Mouse (Mus musculus) midbrain, postnatal 0 days (tissue): Measurements from ENCODE around the gene Tex2. TPM values are rescaled to one million over a fixed set of nuclear protein-coding genes. Genes with fewer than 3 reads are reported as not detected.
A peak's percentile ranks its signal among the peaks of the same experiment; 100 is the strongest.

Experiments used
- ATAC-seq: fragments of 200-750 bp; cut with Nextera tagmentation; 2 replicates; pipeline ENCODE4 v1.8.0; 2017; ENCODE audit warnings: moderate number of reproducible peaks, mild to moderate bottlenecking, moderate TSS enrichment, moderate library complexity; ENCODE audit not compliant: low FRiP score
- DNase-seq: peaks from one replicate; pipeline ENCODE4 v3.0.0-alpha.2; 2015; ENCODE audit warnings: low spot score
- H3K27ac ChIP-seq: fragments of 300-500 bp; sonication (generic); 2 replicates; pipeline ENCODE4 v1.5.1; 2014; ENCODE audit warnings: low read depth, mild to moderate bottlenecking, low read length, mixed read lengths
- H3K27me3 ChIP-seq: fragments of 300-500 bp; sonication (generic); 2 replicates; pipeline ENCODE4 v1.6.1; 2014; ENCODE audit warnings: low read length, control low read depth, mixed read lengths; ENCODE audit not compliant: insufficient read depth
- H3K36me3 ChIP-seq: fragments of 300-500 bp; sonication (generic); 2 replicates; pipeline ENCODE4 v1.6.1; 2014; ENCODE audit warnings: low read length, control low read depth, mixed read lengths; ENCODE audit not compliant: insufficient read depth
- H3K4me1 ChIP-seq: fragments of 300-500 bp; sonication (generic); 2 replicates; pipeline ENCODE4 v1.6.1; 2014; ENCODE audit warnings: mild to moderate bottlenecking, control low read depth, antibody characterized with exemption, low read length, mixed read lengths; ENCODE audit not compliant: insufficient read depth
- H3K4me2 ChIP-seq: fragments of 300-500 bp; sonication (generic); 2 replicates; pipeline ENCODE4 v1.6.1; 2014; ENCODE audit warnings: low read depth, mild to moderate bottlenecking, low read length, mixed read lengths; ENCODE audit not compliant: poor library complexity, severe bottlenecking
- H3K4me3 ChIP-seq: fragments of 300-500 bp; sonication (generic); 2 replicates; pipeline ENCODE4 v1.5.1; 2014; ENCODE audit warnings: low read depth, mild to moderate bottlenecking, low read length, moderate library complexity
- H3K9ac ChIP-seq: fragments of 300-500 bp; sonication (generic); replicated peaks from 2 replicates; pipeline ENCODE4 v1.6.1; 2014; ENCODE audit warnings: mild to moderate bottlenecking, low read length, moderate library complexity, mixed read lengths; ENCODE audit not compliant: poor library complexity, severe bottlenecking
- H3K9me3 ChIP-seq: fragments of 300-500 bp; sonication (generic); 2 replicates; pipeline ENCODE4 v1.6.1; 2016; ENCODE audit warnings: low read length, control low read depth
- CTCF ChIP-seq: IDR thresholded peaks from 2 replicates; pipeline ENCODE4 v1.5.1; 2016; ENCODE audit warnings: antibody characterized with exemption, mild to moderate bottlenecking
- WGBS: fragments of 180-500 bp; shearing (Covaris S2); extraction: QIAGEN DNeasy Blood & Tissue Kit; methylation state at CpG from one replicate; pipeline ENCODE4 v1.1.7; 2014; 5-methylcytosine and 5-hydroxymethylcytosine counted together
- polyA plus RNA-seq: library from polyadenylated mRNA; unstranded; fragments of >200 nt; fragmentation: Nextera tagmentation; extraction: Ambion mirVana; gene quantifications from 2 replicates; pipeline ENCODE4 v1.2.1, GENCODE M21; 2015
- total RNA-seq: library from RNA; depleted of rRNA; stranded (reverse); fragments of >200 nt; gene quantifications from 2 replicates; pipeline ENCODE4 v1.2.3, GENCODE M21; 2014

The Tex2 gene
- total and polyA plus RNA-seq, 2 experiments from 2014 or later: 36.3 to 69.5 TPM

- H3K9me3 ChIP-seq: no peaks in the 10 kb centered on the region
- H3K36me3 ChIP-seq: peaks cover 7% of the 10 kb centered on the region; the same call in 1 of the 2 replicates
- H3K4me2 ChIP-seq: no peak overlapping the region
- no peak overlapping the region for H3K4me3 ChIP-seq
- no peak for TF ChIP-seq CTCF
- no peak overlapping the region for H3K9ac ChIP-seq
- no peak for DNase-seq
- no peak overlapping the region for H3K27ac ChIP-seq
- no peak for ATAC-seq
- no peaks in the 10 kb centered on the region for H3K27me3 ChIP-seq
- WGBS: 49% methylated on average over 4 of the region's 4 CpGs
- 0 out of 2 replicates have a peak, but pooled peaks cover 3% of the 10 kb centered on the region for H3K4me1 ChIP-seq
These were observed 93.7 kb downstream of the Tex2 start for GRCm38 (mm10) chr11:106519519-106519918.

GRCm38 (mm10) chr11:106518391-106518790, 94.8 kb downstream of the Tex2 start:
- no peak overlapping the region for H3K4me3 ChIP-seq
- TF ChIP-seq CTCF: no peak
- H3K27me3 ChIP-seq: no peaks in the 10 kb centered on the region
- ATAC-seq: no peak
- no peak overlapping the region for H3K27ac ChIP-seq
- H3K9me3 ChIP-seq: no peaks in the 10 kb centered on the region
- H3K9ac ChIP-seq: no peak overlapping the region
- no peak for DNase-seq
- no peak overlapping the region for H3K4me2 ChIP-seq
- peaks cover 7% of the 10 kb centered on the region; the same call in 1 of the 2 replicates for H3K36me3 ChIP-seq
- H3K4me1 ChIP-seq: 0 out of 2 replicates have a peak, but pooled peaks cover 3% of the 10 kb centered on the region
- 38% methylated on average over 4 of the region's 4 CpGs for WGBS

- peak; percentile 20; the same call in 1 of the 2 replicates for ATAC-seq
- no peak overlapping the region for H3K4me2 ChIP-seq
- H3K36me3 ChIP-seq: peaks cover 20% of the 10 kb centered on the region
- H3K27ac ChIP-seq: 0 out of 2 replicates have a peak overlapping the region, but pooled peaks have one; percentile 12
- no peak overlapping the region for H3K4me3 ChIP-seq
- 48% methylated on average over 16 of the region's 16 CpGs for WGBS
- no peak overlapping the region; the same call in 1 of the 2 replicates for H3K9ac ChIP-seq
- H3K9me3 ChIP-seq: no peaks in the 10 kb centered on the region
- H3K27me3 ChIP-seq: no peaks in the 10 kb centered on the region
- H3K4me1 ChIP-seq: 0 out of 2 replicates have a peak, but pooled peaks cover 3% of the 10 kb centered on the region
- DNase-seq: no peak
- TF ChIP-seq CTCF: no peak
These were observed 98.0 kb downstream of the Tex2 start for GRCm38 (mm10) chr11:106515079-106515745.

DNA sequence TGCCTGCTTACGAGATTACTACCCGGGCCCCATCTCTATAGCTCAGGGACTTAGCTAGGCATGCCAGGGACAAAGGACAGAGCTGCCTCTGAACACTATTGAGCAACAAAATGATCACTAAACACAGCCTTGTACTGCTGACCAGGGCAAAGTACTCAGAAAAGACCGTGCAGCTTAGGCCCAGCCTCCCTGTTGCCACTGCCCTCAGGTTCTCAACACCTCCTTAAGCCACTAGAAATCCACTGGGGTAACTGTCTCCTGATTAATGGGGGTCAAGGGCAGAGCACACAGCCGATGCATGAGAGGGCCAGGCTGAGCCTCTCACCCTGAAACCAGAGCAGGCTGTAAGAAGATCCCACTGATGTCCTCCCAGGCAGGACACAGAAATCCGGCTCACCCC, 98.8 kb downstream of the Tex2 start:
- 0 out of 2 replicates have a peak, but pooled peaks cover 3% of the 10 kb centered on the region for H3K4me1 ChIP-seq
- DNase-seq (no peak), ATAC-seq (no peak)
- peaks cover 20% of the 10 kb centered on the region for H3K36me3 ChIP-seq
- WGBS: 58% methylated on average over 5 of the region's 5 CpGs
- no peak overlapping the region for H3K4me3 ChIP-seq
- TF ChIP-seq CTCF: no peak
- no peaks in the 10 kb centered on the region for H3K27me3 ChIP-seq
- no peaks in the 10 kb centered on the region for H3K9me3 ChIP-seq
- H3K4me2 ChIP-seq: no peak overlapping the region
- no peak overlapping the region for H3K27ac ChIP-seq
- H3K9ac ChIP-seq: no peak overlapping the region

- no peaks in the 10 kb centered on the region for H3K27me3 ChIP-seq
- H3K4me3 ChIP-seq: no peak overlapping the region
- H3K36me3 ChIP-seq: peaks cover 18% of the 10 kb centered on the region
- no peak overlapping the region for H3K9ac ChIP-seq
- ATAC-seq (no peak), DNase-seq (peak; percentile 71)
- TF ChIP-seq CTCF: peak; percentile 84
- H3K9me3 ChIP-seq: no peaks in the 10 kb centered on the region
- H3K4me2 ChIP-seq: no peak overlapping the region
- 0 out of 2 replicates have a peak, but pooled peaks cover 3% of the 10 kb centered on the region for H3K4me1 ChIP-seq
- WGBS: 35% methylated on average over 2 of the region's 2 CpGs
- H3K27ac ChIP-seq: no peak overlapping the region
These were observed 100.1 kb downstream of the Tex2 start for GRCm38 (mm10) chr11:106513166-106513565.

DNA sequence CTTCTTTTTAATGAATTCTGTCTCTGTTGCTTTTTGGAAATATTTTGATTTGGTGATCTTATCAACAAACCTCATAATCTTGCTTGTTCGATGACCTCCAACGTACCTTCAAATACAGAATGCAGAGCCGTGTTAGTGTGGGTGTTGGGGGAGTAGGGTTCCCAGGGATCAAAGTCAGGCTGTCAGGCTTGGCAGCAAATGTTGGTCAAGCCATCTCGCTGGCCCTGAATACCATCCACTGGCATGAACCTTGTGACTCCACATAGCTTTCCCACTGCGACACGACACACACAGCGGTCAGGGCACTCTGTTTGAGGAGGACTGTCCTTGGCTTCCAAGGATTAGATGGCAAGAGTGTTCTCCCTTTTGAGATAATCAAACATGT, 101.2 kb downstream of the Tex2 start:
- Histone ChIP-seq H3K27ac (no peak overlapping the region), H3K4me1 (0 out of 2 replicates have a peak, but pooled peaks cover 3% of the 10 kb centered on the region), H3K4me2 (no peak overlapping the region), H3K27me3 (no peaks in the 10 kb centered on the region), H3K9ac (no peak overlapping the region), H3K9me3 (no peaks in the 10 kb centered on the region), H3K4me3 (no peak overlapping the region), H3K36me3 (peaks cover 17% of the 10 kb centered on the region)
- DNase-seq (no peak), ATAC-seq (no peak)
- TF ChIP-seq CTCF: no peak
- WGBS: 95% methylated on average over 7 of the region's 7 CpGs
